Mouse (Mus musculus) bone marrow macrophage, adult 2 months (primary cell): Measurements from ENCODE around the gene Acox1. TPM values are rescaled to one million over a fixed set of nuclear protein-coding genes. Genes with fewer than 3 reads are reported as not detected.

Experiments
- H3K27ac ChIP-seq: 2 replicates; pipeline ENCODE4 v1.5.1; 2012; ENCODE audit warnings: low read depth, low read length; ENCODE audit not compliant: insufficient read depth
- H3K4me1 ChIP-seq: 2 replicates; pipeline ENCODE4 v1.6.1; 2012; ENCODE audit warnings: low read length; ENCODE audit not compliant: control insufficient read depth, insufficient read depth
- H3K4me3 ChIP-seq: 2 replicates; pipeline ENCODE4 v1.5.1; 2012; ENCODE audit warnings: mild to moderate bottlenecking, low read length, moderate library complexity; ENCODE audit not compliant: insufficient read depth
- CTCF ChIP-seq: IDR thresholded peaks from 2 replicates; pipeline ENCODE4 v1.5.1; 2012; ENCODE audit warnings: low read depth, mild to moderate bottlenecking, low read length, moderate library complexity
- POLR2A ChIP-seq: IDR thresholded peaks from 2 replicates; pipeline ENCODE4 v1.6.1; 2012; ENCODE audit warnings: mild to moderate bottlenecking, low read depth, low read length, borderline replicate concordance
- polyA plus RNA-seq: library from polyadenylated mRNA; stranded (reverse); fragments of >200 nt; gene quantifications from 2 replicates; pipeline ENCODE4 v1.2.4, GENCODE M21; 2012; ENCODE audit not compliant: missing spikeins, insufficient read depth, insufficient read length

The Acox1 gene
- polyA plus RNA-seq, 1 experiment = 47.0 TPM

DNA sequence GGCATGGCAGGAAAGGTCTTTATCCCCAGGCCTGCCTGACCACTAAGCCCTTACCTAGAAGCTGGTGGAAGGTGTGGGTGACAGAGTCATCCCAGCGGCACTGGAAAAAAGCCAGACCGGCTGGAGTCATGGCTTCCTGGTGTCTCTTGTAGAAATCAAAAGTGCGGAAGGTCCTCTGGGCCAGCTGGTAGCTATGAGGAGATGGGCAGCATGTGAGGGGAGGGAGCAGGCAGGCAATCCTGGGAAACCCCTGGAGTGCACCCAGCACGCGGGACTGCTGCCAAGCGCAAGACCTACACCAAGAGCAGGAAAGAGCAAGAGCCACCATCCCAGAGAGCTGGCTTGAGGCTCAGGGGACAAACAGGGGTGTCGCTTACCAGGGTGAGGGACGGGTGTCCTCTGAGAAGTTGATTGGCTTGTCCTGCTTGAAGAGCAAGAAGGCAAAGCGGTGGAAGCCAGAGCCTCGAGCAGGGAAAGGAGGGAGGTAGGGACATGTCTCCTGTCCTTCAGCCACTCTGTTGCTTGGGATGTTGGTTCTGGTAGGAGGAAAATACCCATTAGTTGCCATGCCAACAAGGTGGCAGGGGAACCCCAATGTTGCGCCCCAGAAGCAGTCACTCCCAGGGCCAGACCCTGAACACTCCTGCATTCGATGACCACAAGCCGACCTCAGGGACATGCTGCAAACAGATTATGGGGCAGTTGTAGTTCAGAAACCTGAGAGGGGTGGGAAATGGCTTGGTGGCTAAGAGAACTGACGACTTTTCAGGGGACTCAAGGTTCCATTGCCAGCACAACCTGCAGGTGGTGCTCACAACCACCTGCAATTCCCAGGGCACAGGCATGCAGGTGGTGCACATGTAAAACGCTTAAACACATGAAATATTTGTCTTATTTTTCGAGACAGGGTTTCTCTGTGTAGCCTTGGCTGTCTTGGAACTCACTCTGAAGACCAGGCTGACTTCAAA, 66.2 kb downstream of the Acox1 start:
- Histone ChIP-seq H3K4me1 (peaks cover 24% of the 10 kb centered on the region), H3K4me3 (no peak overlapping the region), H3K27ac (no peak overlapping the region)
- TF ChIP-seq CTCF (no peak), POLR2A (no peak)

DNA sequence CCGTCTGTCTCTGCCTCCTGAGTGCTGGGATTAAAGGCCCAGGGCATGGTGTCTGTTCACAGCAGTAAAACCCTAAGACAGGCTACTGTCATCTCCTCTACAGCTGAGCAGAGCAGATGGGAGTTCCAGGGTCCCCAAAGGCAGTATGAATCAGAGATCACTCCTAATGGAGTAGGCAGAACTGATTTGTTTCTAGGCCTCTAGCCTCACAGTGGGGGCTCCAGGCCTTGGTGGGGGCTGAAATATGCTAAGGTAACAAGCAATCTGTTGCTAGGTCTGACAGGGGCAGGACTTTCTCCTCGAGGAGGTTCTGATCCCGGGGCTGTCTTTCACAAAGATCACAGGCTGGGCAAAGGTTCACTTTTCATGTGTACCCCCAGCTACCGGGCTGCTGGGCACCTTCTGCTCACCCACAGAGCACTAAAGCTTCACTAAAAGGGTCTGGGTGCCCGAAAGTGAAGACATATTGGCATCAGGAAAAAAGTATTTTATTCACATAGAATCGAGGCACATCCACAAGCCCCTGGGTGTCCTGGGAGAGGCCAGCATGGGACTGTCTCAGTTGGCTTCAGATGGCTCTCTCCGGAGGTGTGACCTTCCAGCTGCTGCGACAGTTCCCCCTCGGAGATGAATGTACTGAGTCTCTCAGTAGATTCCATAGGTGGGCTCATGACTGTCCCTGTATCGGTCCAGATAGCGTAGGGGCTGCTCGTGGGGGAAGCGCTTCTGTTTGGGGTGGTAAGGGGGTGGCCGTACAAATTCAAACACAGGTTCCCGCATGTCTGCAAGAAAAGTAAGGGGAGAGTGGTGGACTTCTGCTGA, 67.3 kb downstream of the Acox1 start:
- Histone ChIP-seq H3K27ac (peak overlapping the region; percentile 89), H3K4me1 (peaks cover 23% of the 10 kb centered on the region), H3K4me3 (peak overlapping the region; percentile 65)
- no peak for TF ChIP-seq CTCF
- TF ChIP-seq POLR2A = no peak

DNA sequence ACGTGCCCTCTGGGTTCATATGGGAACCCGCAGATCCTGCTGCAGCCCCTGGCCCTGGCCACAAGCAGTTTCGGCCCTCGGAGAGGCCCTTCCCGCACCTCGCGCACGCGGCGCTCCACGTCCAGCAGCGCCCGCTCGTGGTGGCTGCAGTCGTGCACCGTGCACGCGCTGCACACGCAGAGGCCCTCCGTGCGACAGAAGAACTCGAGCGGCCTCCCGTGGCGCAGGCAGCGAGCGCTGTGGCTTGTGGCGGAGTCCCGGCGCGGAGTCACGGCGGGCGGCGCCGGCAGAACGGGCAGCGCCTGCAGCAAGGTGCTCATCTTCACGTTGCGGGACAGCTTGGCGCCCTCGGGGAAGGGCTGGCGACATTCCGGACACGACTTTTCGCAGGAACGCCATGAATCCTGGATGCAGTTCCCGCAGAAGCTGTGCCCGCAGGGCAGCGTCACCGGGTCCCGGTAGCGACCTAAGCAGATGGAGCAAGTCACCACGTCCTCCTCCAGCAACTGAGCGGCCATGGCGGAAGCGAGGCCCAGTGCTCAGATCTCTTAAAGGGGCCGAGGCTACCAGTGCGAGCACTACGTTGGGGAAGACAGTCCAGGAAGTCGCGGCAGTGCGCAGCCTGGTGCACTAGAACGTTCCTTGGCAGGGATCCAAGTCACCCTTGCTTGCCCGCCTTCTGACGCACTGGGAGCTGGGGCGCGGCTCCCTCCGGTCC, 68.2 kb downstream of the Acox1 start, which contains the start of gene Trim65:
Trim65 (minus strand) TSS at position 641 of the 718 bp plus-strand sequence.
- peak within 1 kb of the TSS; percentile 89 for H3K27ac ChIP-seq
- TF ChIP-seq POLR2A (no peak), CTCF (peak; percentile 52; the same call in 1 of the 2 replicates)
- peak within 1 kb of the TSS; percentile 65 for H3K4me3 ChIP-seq
- peaks cover 23% of the 10 kb centered on the region for H3K4me1 ChIP-seq

DNA sequence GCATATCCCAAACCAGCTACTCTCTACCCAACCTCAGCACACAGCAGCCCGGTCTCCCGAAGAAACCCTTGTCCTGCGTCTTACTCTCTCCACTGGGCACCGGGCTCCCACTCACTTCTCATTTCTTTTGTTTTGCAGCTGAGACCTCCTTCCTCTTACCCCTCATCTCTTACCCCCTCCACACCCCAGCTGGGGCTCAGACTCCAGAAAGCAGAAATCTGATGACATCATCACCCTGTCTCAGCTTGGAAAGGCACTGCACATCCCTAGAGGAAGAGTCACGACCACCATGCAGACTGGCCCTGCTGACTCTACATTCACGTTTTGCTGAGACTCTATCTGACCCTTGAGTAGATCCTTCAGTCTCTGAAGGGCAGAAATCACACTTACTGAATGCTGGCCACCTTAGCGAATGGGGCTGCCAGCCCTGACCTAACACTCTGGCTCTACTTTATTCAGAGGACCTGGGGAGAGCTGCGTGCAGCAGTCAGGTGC, 68.8 kb downstream of the Acox1 start:
- no peak for TF ChIP-seq CTCF
- no peak for TF ChIP-seq POLR2A
- peaks cover 23% of the 10 kb centered on the region for H3K4me1 ChIP-seq
- H3K4me3 ChIP-seq = peak overlapping the region; percentile 65
- peak overlapping the region; percentile 89 for H3K27ac ChIP-seq

DNA sequence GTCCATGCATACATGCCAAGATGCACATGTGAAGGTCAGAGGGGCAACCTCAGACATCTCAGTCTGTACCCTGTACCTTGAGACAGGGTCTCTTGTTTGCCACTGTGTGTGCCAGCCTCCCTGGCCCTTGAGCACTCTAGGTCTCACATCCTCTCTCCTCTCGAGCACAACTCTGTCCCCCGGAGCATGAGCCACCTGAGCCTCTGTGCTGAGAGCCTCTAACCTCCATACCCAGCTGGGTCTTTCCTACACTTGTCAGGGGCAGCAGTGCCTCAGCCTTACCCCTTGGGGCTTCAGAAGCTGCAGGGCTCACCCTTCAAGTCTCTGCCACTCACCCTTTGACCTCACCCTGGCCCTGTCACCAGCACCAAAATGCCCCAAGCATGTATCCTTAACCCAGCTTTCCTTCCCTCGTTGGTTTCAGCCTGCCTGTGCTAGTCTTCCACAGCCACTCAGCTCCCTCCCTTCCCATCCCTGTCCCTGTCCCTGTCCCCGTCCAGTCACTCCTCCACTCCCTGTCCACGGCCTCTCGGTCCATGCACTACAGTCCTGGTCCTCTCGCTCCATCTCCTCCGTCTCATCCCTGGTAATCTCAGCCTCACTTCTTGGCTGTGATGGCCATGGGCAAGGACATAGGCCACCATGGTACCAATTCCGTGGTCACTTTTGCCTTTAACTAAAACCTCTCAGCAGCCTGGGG, 69.6 kb downstream of the Acox1 start:
- H3K27ac ChIP-seq = peak overlapping the region; percentile 66
- H3K4me3 ChIP-seq = peak overlapping the region; percentile 65
- TF ChIP-seq CTCF = no peak
- TF ChIP-seq POLR2A = no peak
- H3K4me1 ChIP-seq = peaks cover 23% of the 10 kb centered on the region

DNA sequence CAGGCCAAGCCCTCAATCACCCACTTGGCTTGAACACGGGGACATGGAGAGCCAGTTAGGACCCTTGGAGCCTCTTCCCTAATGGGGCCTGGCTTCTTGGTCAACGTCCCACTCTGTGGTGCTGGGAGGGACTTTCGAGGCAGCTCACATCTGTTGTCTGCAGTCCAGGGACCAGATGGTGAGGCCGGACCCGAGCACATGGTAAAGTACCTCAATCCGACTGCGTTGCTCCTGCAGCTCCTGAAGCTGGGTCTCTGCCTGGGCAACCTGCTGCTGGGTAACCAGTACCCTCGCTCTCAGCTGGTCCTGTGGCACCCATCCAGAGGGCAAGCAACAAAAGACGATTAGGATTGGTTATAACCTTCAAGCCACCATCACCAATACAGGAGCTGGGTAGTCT, 70.9 kb downstream of the Acox1 start:
- no peak for TF ChIP-seq CTCF
- H3K27ac ChIP-seq = no peak overlapping the region
- peaks cover 23% of the 10 kb centered on the region for H3K4me1 ChIP-seq
- no peak overlapping the region for H3K4me3 ChIP-seq

DNA sequence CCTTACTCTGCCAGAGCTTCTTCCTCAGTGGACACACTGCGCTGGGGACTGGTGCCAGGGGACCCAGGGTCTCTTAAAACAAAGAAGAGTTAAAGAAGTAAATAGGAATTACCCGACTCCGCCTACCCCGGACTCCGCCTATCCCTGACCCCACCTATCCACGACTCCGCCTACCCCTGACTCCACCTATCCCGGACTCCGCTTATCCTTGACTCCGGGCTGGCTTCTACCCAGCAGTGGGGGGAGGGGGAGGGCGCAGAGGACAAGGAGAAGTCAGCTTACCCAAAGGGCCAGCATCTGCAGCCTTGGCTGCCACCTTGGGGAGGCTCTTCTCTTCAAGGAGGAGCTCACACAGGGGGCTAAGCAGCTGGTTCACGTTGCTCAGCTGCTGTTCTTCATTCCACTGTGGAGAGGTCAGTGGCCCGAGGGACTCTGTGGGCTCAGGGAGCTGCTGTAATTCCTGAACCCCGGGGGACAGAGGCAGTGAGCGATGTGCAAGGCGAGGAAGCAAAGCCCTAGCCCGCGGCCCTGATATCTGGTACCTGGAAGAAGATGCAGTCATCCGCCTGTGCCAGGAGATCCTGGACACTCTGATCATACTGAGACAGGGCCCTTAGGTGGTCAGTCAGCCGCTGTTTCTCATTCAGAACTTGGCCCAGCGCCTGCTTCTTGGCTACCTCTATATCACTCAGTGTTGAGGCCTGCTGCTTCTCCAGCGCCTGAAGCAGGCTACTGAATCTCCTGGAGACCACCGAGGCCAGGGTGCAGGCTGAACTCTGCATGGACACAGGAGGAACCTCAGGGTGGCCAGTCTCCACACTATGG, 71.5 kb downstream of the Acox1 start, which contains the start of gene Trim47:
Trim47 (minus strand) TSS at position 55 of the 825 bp plus-strand sequence.
- no peak within 1 kb of the TSS for H3K4me3 ChIP-seq
- H3K27ac ChIP-seq = no peak within 1 kb of the TSS
- H3K4me1 ChIP-seq = peaks cover 17% of the 10 kb centered on the region
- TF ChIP-seq POLR2A = no peak
- no peak for TF ChIP-seq CTCF

DNA sequence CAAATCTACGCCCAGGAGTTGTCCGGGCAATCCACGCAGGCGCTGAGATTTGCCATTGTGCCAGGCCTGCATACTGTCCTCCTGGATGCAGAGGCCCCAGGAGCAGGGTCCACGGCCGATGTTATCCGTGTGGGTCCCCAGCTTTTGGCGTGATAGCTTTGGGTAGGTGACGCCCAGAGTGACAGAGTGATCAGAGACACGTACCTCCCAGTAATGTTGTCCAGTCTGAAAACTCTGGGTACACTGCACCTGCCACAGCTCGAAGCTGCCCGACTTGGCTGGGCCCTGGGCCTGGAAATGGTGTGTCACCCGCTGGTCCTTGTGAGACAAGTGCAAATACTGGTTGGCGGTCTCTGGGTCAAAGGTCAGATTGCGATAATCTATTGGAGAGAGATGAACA, 72.6 kb downstream of the Acox1 start:
- TF ChIP-seq CTCF = no peak
- no peak for TF ChIP-seq POLR2A
- Histone ChIP-seq H3K27ac (no peak overlapping the region), H3K4me1 (peaks cover 8% of the 10 kb centered on the region)

More for the DNA sequence above, 72.6 kb downstream of the Acox1 start:
- H3K4me3 ChIP-seq = no peak overlapping the region

Other genes starting within 250 kb of the Acox1 start
- 0.23 TPM in 1 of 2 replicates, not detected in the other for gene Itgb4, start 224.3 kb downstream of the Acox1 start, polyA plus RNA-seq
- gene Galk1, start 186.3 kb downstream of the Acox1 start, polyA plus RNA-seq = 12.2 and 14.4 TPM in 2 replicates
- 431 and 432 TPM in 2 replicates for gene H3f3b, start 171.1 kb downstream of the Acox1 start, polyA plus RNA-seq
- gene Unk, start 168.7 kb downstream of the Acox1 start, polyA plus RNA-seq = 24.9 and 28.1 TPM in 2 replicates
- 23.2 and 32.3 TPM in 2 replicates for gene Unc13d, start 121.1 kb downstream of the Acox1 start, polyA plus RNA-seq
- 134 and 155 TPM in 2 replicates for gene Wbp2, start 112.0 kb downstream of the Acox1 start, polyA plus RNA-seq
- 32.1 and 38.5 TPM in 2 replicates for gene Trim47, start 71.8 kb downstream of the Acox1 start, polyA plus RNA-seq
- gene Trim65, start 67.9 kb downstream of the Acox1 start, polyA plus RNA-seq = 22.4 and 23.4 TPM in 2 replicates
- gene Mrpl38, start 60.2 kb downstream of the Acox1 start, polyA plus RNA-seq = 19.2 and 31.8 TPM in 2 replicates
- gene Fbf1, start 30.9 kb downstream of the Acox1 start, polyA plus RNA-seq = 21.1 and 26.4 TPM in 2 replicates
- 70.4 TPM in 2 replicates for gene Ten1, start 190 bp downstream of the Acox1 start, polyA plus RNA-seq
- gene Evpl, start 39.0 kb upstream of the Acox1 start, polyA plus RNA-seq = not detected in 2 replicates
- gene Srp68, start 75.2 kb upstream of the Acox1 start, polyA plus RNA-seq = 42.5 and 43.7 TPM in 2 replicates
- 0.41 TPM in 1 of 2 replicates, not detected in the other for gene Galr2, start 81.9 kb upstream of the Acox1 start, polyA plus RNA-seq
- 71.8 and 88.2 TPM in 2 replicates for gene Exoc7, start 108.2 kb upstream of the Acox1 start, polyA plus RNA-seq
- not detected in 2 replicates for gene Foxj1, start 136.4 kb upstream of the Acox1 start, polyA plus RNA-seq
- 12.3 and 12.4 TPM in 2 replicates for gene Rnf157, start 214.0 kb upstream of the Acox1 start, polyA plus RNA-seq
- 123 and 152 TPM in 2 replicates for gene Ubald2, start 235.0 kb upstream of the Acox1 start, polyA plus RNA-seq